Mouse (Mus musculus): ENCODE measurements around the gene Pitpnc1. TPM values are rescaled to one million over a fixed set of nuclear protein-coding genes. Genes with fewer than 3 reads are reported as not detected.

Gene Pitpnc1
- polyA plus RNA-seq, 1 experiment from 2014 or later, result 5.0 TPM

DNA sequence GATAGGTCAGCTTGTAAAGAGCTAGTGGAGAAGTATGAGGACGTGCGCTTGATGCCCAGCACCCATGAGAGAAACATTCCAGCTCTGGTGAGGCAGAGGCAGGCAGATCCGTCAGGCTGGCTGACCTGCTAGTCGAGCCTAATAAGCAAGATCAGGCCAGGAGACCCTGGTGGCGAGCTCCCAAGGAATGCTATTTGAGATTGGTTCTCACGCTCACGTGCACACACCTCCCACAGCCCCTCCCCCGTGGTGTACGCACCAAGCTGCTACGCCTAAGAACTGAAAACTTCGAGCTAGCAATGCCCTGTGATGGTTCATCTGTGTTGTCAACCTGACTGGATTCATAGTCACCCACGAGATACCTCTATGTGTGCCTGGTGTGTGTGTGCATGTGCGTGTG, 148.3 kb downstream of the Pitpnc1 start:
- no peak for ATAC-seq (ENCODE audit: low FRiP score, low TSS enrichment)
- Histone ChIP-seq H3K4me1 (replicated peaks; ENCODE audit: control insufficient read depth, insufficient read depth) (no peaks in the 10 kb centered on the region), H3K4me3 (ENCODE audit: low read depth, low read length) (no peak overlapping the region), H3K36me3 (ENCODE audit: control insufficient read depth, insufficient read depth, low read length) (no peaks in the 10 kb centered on the region), H3K9me3 (ENCODE audit: control insufficient read depth, low read length) (no peaks in the 10 kb centered on the region), H3K9ac (ENCODE audit: low read length) (no peak overlapping the region), H3K27me3 (ENCODE audit: control insufficient read depth, insufficient read depth, low read length) (no peaks in the 10 kb centered on the region), H3K4me2 (replicated peaks; ENCODE audit: low read depth) (no peak overlapping the region), H3K27ac (replicated peaks) (no peak overlapping the region)
- TF ChIP-seq EP300 (optimal IDR thresholded peaks at IDR 0.05) (no peak), CTCF (IDR thresholded peaks at IDR 0.05; ENCODE audit: low read depth) (no peak)
- 95% methylated on average over 13 of the region's 13 CpGs for WGBS
- DNase-seq (ENCODE audit: low spot score), result no peak

DNA sequence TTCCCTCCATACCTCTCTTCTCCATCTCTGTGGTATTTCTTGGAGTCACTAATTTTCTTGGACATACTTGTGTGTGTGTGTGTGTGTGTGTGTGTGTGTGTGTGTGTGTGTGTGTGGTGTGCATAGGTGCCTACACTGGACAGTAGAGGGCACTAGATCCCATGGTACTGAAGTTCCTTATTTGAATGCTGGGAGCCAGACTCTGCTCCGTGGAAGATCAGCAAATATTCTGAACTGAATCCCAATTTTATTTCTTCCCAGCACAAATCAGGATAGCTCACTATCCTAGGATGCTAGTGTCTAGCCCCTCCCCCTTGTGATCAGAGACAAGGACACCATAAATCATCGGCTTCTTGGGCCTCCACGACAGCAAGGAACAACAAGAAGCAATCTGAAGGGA, 148.7 kb downstream of the Pitpnc1 start:
- TF ChIP-seq EP300 (optimal IDR thresholded peaks at IDR 0.05), result no peak
- TF ChIP-seq CTCF (IDR thresholded peaks at IDR 0.05; ENCODE audit: low read depth), result peak; percentile 21; the same call in 1 of the 2 replicates
- ATAC-seq (ENCODE audit: low FRiP score, low TSS enrichment) (no peak), DNase-seq (ENCODE audit: low spot score) (no peak)
- Histone ChIP-seq H3K36me3 (ENCODE audit: control insufficient read depth, insufficient read depth, low read length) (no peaks in the 10 kb centered on the region), H3K27ac (replicated peaks) (no peak overlapping the region), H3K4me3 (ENCODE audit: low read depth, low read length) (no peak overlapping the region), H3K27me3 (ENCODE audit: control insufficient read depth, insufficient read depth, low read length) (no peaks in the 10 kb centered on the region), H3K9ac (ENCODE audit: low read length) (no peak overlapping the region), H3K9me3 (ENCODE audit: control insufficient read depth, low read length) (no peaks in the 10 kb centered on the region), H3K4me2 (replicated peaks; ENCODE audit: low read depth) (no peak overlapping the region), H3K4me1 (replicated peaks; ENCODE audit: control insufficient read depth, insufficient read depth) (no peaks in the 10 kb centered on the region)
- WGBS, result 94% methylated on average over 3 of the region's 3 CpGs

- ATAC-seq (ENCODE audit: low FRiP score, low TSS enrichment), result no peak
These were observed 150.6 kb downstream of the Pitpnc1 start for GRCm38 (mm10) chr11:107319861-107320260.

DNA sequence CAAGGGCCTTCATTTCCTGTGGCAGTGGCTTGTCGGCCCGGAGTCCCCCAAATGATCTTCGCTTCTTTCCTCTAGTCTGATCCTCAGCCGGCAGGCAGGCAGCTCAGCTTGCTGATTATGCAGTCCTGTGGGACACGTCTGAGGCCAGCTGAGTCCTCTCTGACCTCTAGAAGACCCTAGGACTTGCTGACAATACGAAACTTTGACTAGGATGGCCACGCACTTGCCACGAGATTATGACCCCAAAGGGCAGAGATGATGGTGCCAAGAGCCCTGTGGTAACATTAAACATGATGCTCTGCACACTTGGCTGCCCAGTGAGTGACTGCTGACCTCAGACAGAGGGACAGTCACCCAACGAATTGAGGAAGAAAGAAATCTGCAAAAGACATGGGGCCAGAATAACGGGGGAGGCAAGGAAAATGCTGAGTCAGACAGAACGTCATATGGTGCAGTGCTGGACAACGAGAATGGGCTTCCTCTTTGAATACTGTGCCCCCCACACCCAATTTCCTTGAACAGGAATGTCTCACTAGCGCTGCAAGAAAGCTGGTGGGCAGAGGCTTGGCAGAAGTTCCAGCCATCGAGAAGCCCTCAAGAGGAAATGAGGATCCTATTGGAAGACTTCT, 152.7 kb downstream of the Pitpnc1 start:
- Histone ChIP-seq H3K36me3 (ENCODE audit: control insufficient read depth, insufficient read depth, low read length) (no peaks in the 10 kb centered on the region), H3K9ac (ENCODE audit: low read length) (no peak overlapping the region), H3K4me2 (replicated peaks; ENCODE audit: low read depth) (no peak overlapping the region), H3K27me3 (ENCODE audit: control insufficient read depth, insufficient read depth, low read length) (no peaks in the 10 kb centered on the region), H3K4me3 (ENCODE audit: low read depth, low read length) (no peak overlapping the region), H3K4me1 (replicated peaks; ENCODE audit: control insufficient read depth, insufficient read depth) (no peaks in the 10 kb centered on the region), H3K27ac (replicated peaks) (no peak overlapping the region), H3K9me3 (ENCODE audit: control insufficient read depth, low read length) (no peaks in the 10 kb centered on the region)
- no peak for DNase-seq (ENCODE audit: low spot score)
- TF ChIP-seq EP300 (optimal IDR thresholded peaks at IDR 0.05) (no peak), CTCF (IDR thresholded peaks at IDR 0.05; ENCODE audit: low read depth) (no peak)
- ATAC-seq (ENCODE audit: low FRiP score, low TSS enrichment), result peak; percentile 40; the same call in 1 of the 2 replicates
- 73% methylated on average over 14 of the region's 14 CpGs for WGBS

More at GRCm38 (mm10) chr11:107319861-107320260, 150.6 kb downstream of the Pitpnc1 start:
- no peak overlapping the region for H3K27ac ChIP-seq (replicated peaks)
- no peaks in the 10 kb centered on the region for H3K27me3 ChIP-seq (ENCODE audit: control insufficient read depth, insufficient read depth, low read length)
- no peak overlapping the region for H3K9ac ChIP-seq (ENCODE audit: low read length)
- H3K4me2 ChIP-seq (replicated peaks; ENCODE audit: low read depth), result no peak overlapping the region
- H3K4me1 ChIP-seq (replicated peaks; ENCODE audit: control insufficient read depth, insufficient read depth), result no peaks in the 10 kb centered on the region
- WGBS, result 54% methylated on average over 10 of the region's 10 CpGs
- H3K36me3 ChIP-seq (ENCODE audit: control insufficient read depth, insufficient read depth, low read length), result no peaks in the 10 kb centered on the region
- no peak for TF ChIP-seq EP300 (optimal IDR thresholded peaks at IDR 0.05)
- no peak for TF ChIP-seq CTCF (IDR thresholded peaks at IDR 0.05; ENCODE audit: low read depth)
- no peak for DNase-seq (ENCODE audit: low spot score)
- no peaks in the 10 kb centered on the region for H3K9me3 ChIP-seq (ENCODE audit: control insufficient read depth, low read length)
- H3K4me3 ChIP-seq (ENCODE audit: low read depth, low read length), result no peak overlapping the region

DNA sequence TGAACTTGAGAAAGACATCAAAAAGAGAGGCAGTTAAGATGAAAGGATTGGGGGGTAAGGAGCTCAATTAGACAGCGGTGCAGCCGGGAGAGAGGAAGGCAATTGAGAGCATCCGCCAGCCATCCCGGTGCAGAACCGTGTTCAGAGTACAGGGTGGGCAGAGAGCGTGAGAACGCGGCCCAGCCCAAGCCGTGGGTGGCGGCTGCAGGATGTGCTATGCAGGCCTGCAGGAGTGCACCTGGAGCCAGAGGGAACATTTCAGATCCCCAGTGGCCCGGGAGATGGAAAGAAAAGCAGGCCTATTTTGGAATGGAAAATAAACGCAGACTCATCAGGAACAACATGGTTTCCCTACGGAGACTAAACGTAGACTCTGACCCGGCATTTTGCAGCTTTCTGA, 155.0 kb downstream of the Pitpnc1 start:
- no peak for TF ChIP-seq EP300 (optimal IDR thresholded peaks at IDR 0.05)
- no peak for TF ChIP-seq CTCF (IDR thresholded peaks at IDR 0.05; ENCODE audit: low read depth)
- Histone ChIP-seq H3K27ac (replicated peaks) (no peak overlapping the region), H3K4me2 (replicated peaks; ENCODE audit: low read depth) (no peak overlapping the region), H3K4me1 (replicated peaks; ENCODE audit: control insufficient read depth, insufficient read depth) (no peaks in the 10 kb centered on the region), H3K27me3 (ENCODE audit: control insufficient read depth, insufficient read depth, low read length) (no peaks in the 10 kb centered on the region), H3K9ac (ENCODE audit: low read length) (no peak overlapping the region), H3K9me3 (ENCODE audit: control insufficient read depth, low read length) (no peaks in the 10 kb centered on the region), H3K36me3 (ENCODE audit: control insufficient read depth, insufficient read depth, low read length) (no peaks in the 10 kb centered on the region), H3K4me3 (ENCODE audit: low read depth, low read length) (no peak overlapping the region)
- DNase-seq (ENCODE audit: low spot score) (no peak), ATAC-seq (ENCODE audit: low FRiP score, low TSS enrichment) (no peak)
- WGBS, result 77% methylated on average over 15 of the region's 15 CpGs

GRCm38 (mm10) chr11:107310338-107311121, 160.0 kb downstream of the Pitpnc1 start:
- TF ChIP-seq EP300 (optimal IDR thresholded peaks at IDR 0.05), result no peak
- TF ChIP-seq CTCF (IDR thresholded peaks at IDR 0.05; ENCODE audit: low read depth), result no peak
- Histone ChIP-seq H3K4me3 (ENCODE audit: low read depth, low read length) (no peak overlapping the region), H3K4me1 (replicated peaks; ENCODE audit: control insufficient read depth, insufficient read depth) (no peaks in the 10 kb centered on the region), H3K36me3 (ENCODE audit: control insufficient read depth, insufficient read depth, low read length) (no peaks in the 10 kb centered on the region), H3K9ac (ENCODE audit: low read length) (no peak overlapping the region), H3K4me2 (replicated peaks; ENCODE audit: low read depth) (no peak overlapping the region), H3K9me3 (ENCODE audit: control insufficient read depth, low read length) (no peaks in the 10 kb centered on the region), H3K27ac (replicated peaks) (no peak overlapping the region), H3K27me3 (ENCODE audit: control insufficient read depth, insufficient read depth, low read length) (no peaks in the 10 kb centered on the region)
- DNase-seq (ENCODE audit: low spot score), result no peak
- ATAC-seq (ENCODE audit: low FRiP score, low TSS enrichment), result no peak
- 68% methylated on average over 20 of the region's 20 CpGs for WGBS

Data from stomach, postnatal 0 days (tissue).